In genomic region chr5:119667356-119667940, GRCm38 (mm10) we compare ENCODE assay signal across 14 mouse cellular contexts. TPM values are rescaled to one million over a fixed set of nuclear protein-coding genes. Genes with fewer than 3 reads are reported as not detected.
DNase-seq lines count a peak whose midpoint lies in the region; ATAC-seq lines count a peak whose summit lies in the region.
"Had no signal": no experiment of that assay in that cellular context is flagged by ENCODE, and none has a peak within 500 bp of the region (broad histone marks: within the 10 kb centered on the region; RNA-seq: fewer than 3 reads in every experiment).

No protein-coding gene starts in this region.

- no peaks in the 10 kb centered on the region for H3K36me3 ChIP-seq in kidney, embryonic 14.5 days (ENCODE audit: control insufficient read depth, insufficient read depth, low read length)
- H3K36me3 ChIP-seq in midbrain, embryonic 11.5 days (ENCODE audit: control insufficient read depth, insufficient read depth, low read length) = no peaks in the 10 kb centered on the region
- H3K36me3 ChIP-seq in midbrain, embryonic 10.5 days = no peaks in the 10 kb centered on the region
- no peaks in the 10 kb centered on the region for H3K36me3 ChIP-seq in embryonic facial prominence, embryonic 15.5 days
- H3K36me3 ChIP-seq: forebrain, embryonic 10.5 days; hindbrain, embryonic 15.5 days; neural tube, embryonic 13.5 days had no signal

- H3K4me1 ChIP-seq in kidney, embryonic 14.5 days (ENCODE audit: control insufficient read depth, insufficient read depth, low read length) = peaks cover 18% of the 10 kb centered on the region
- H3K4me1 ChIP-seq in midbrain, embryonic 11.5 days (ENCODE audit: control insufficient read depth, insufficient read depth, low read length) = peaks cover 13% of the 10 kb centered on the region
- H3K4me1 ChIP-seq in midbrain, embryonic 10.5 days = peaks cover 43% of the 10 kb centered on the region
- peaks cover 42% of the 10 kb centered on the region for H3K4me1 ChIP-seq in embryonic facial prominence, embryonic 15.5 days

- H3K9ac ChIP-seq in kidney, embryonic 14.5 days (ENCODE audit: low read depth, low read length) = 0 out of 2 replicates have a peak overlapping the region, but pooled peaks have one; percentile 19
- H3K9ac ChIP-seq in midbrain, embryonic 11.5 days (ENCODE audit: low read length) = no peak overlapping the region
- no peak overlapping the region for H3K9ac ChIP-seq in embryonic facial prominence, embryonic 15.5 days
- H3K9ac ChIP-seq: hindbrain, embryonic 15.5 days; liver, embryonic 14.5 days; neural tube, embryonic 13.5 days had no signal

- ATAC-seq in kidney, embryonic 14.5 days (ENCODE audit: low FRiP score, low TSS enrichment) = no peak
- ATAC-seq in midbrain, embryonic 11.5 days (ENCODE audit: low FRiP score) = no peak
- ATAC-seq in embryonic facial prominence, embryonic 15.5 days (ENCODE audit: insufficient number of reproducible peaks, low FRiP score, low TSS enrichment, low read depth) = no peak

- H3K27ac ChIP-seq in kidney, embryonic 14.5 days (ENCODE audit: low read depth, low read length) = peak overlapping the region; percentile 97; the same call in 1 of the 2 replicates
- H3K27ac ChIP-seq in midbrain, embryonic 11.5 days (ENCODE audit: low read depth, low read length) = no peak overlapping the region
- H3K27ac ChIP-seq in midbrain, embryonic 10.5 days (replicated peaks) = no peak overlapping the region
- H3K27ac ChIP-seq in embryonic facial prominence, embryonic 15.5 days (replicated peaks) = peak overlapping the region; percentile 99
- H3K27ac ChIP-seq: forebrain, embryonic 10.5 days; hindbrain, embryonic 15.5 days; liver, embryonic 14.5 days; neural tube, embryonic 13.5 days had no signal

- 16% methylated on average over 13 of the region's 13 CpGs for WGBS in kidney, embryonic 14.5 days
- WGBS in midbrain, embryonic 11.5 days = under 1% methylated on average over 13 of the region's 13 CpGs
- WGBS in midbrain, embryonic 10.5 days = 1% methylated on average over 13 of the region's 13 CpGs
- 25% methylated on average over 13 of the region's 13 CpGs for WGBS in embryonic facial prominence, embryonic 15.5 days

- peak overlapping the region; percentile 64; the same call in 1 of the 2 replicates for H3K4me2 ChIP-seq in kidney, embryonic 14.5 days (replicated peaks; ENCODE audit: low read depth, low read length)
- H3K4me2 ChIP-seq in midbrain, embryonic 11.5 days = no peak overlapping the region
- H3K4me2 ChIP-seq in embryonic facial prominence, embryonic 15.5 days (replicated peaks) = peak overlapping the region; percentile 78
- H3K4me2 ChIP-seq: hindbrain, embryonic 15.5 days; neural tube, embryonic 13.5 days had no signal

- no peaks in the 10 kb centered on the region for H3K9me3 ChIP-seq in kidney, embryonic 14.5 days (ENCODE audit: control insufficient read depth, low read length)
- no peaks in the 10 kb centered on the region for H3K9me3 ChIP-seq in midbrain, embryonic 11.5 days (ENCODE audit: control insufficient read depth, low read length)
- H3K9me3 ChIP-seq in midbrain, embryonic 10.5 days (replicated peaks) = no peaks in the 10 kb centered on the region
- H3K9me3 ChIP-seq in embryonic facial prominence, embryonic 15.5 days (replicated peaks) = no peaks in the 10 kb centered on the region
- H3K9me3 ChIP-seq: forebrain, embryonic 10.5 days; hindbrain, embryonic 15.5 days; megakaryocyte, embryonic 14.5 days; neural tube, embryonic 13.5 days had no signal

- no peak overlapping the region for H3K4me3 ChIP-seq in kidney, embryonic 14.5 days (ENCODE audit: low read length)
- H3K4me3 ChIP-seq in midbrain, embryonic 11.5 days (ENCODE audit: low read depth, low read length) = no peak overlapping the region
- H3K4me3 ChIP-seq in midbrain, embryonic 10.5 days = no peak overlapping the region
- 0 out of 2 replicates have a peak overlapping the region, but pooled peaks have one; percentile 64 for H3K4me3 ChIP-seq in embryonic facial prominence, embryonic 15.5 days (replicated peaks)
- H3K4me3 ChIP-seq: forebrain, embryonic 10.5 days; hindbrain, embryonic 15.5 days; megakaryocyte, embryonic 14.5 days; neural tube, embryonic 13.5 days had no signal

- no peak for DNase-seq in kidney, adult 18-20 months
- peak; percentile 93 for DNase-seq in midbrain, embryonic 11.5 days (ENCODE audit: low spot score, missing footprints)
- DNase-seq in midbrain, embryonic 10.5 days (ENCODE audit: low spot score) = no peak
- DNase-seq in gastrocnemius, postnatal 4 days (ENCODE audit: low spot score in 2 of 2) = no peak
- DNase-seq in cerebellum, adult 9-10 months = no peak
- DNase-seq: cerebellum, postnatal 14 days; kidney, postnatal 14 days had no signal

- peaks cover 71% of the 10 kb centered on the region for H3K27me3 ChIP-seq in kidney, embryonic 14.5 days (ENCODE audit: control insufficient read depth, insufficient read depth, low read length)
- H3K27me3 ChIP-seq in midbrain, embryonic 11.5 days (ENCODE audit: control insufficient read depth, insufficient read depth, low read length) = peaks cover 100% of the 10 kb centered on the region
- peaks cover 100% of the 10 kb centered on the region for H3K27me3 ChIP-seq in midbrain, embryonic 10.5 days (ENCODE audit: low read depth, poor library complexity, severe bottlenecking)
- peaks cover 53% of the 10 kb centered on the region for H3K27me3 ChIP-seq in embryonic facial prominence, embryonic 15.5 days

RNA-seq across cellular contexts. Expression of gene Tbx3, which starts 3.0 kb away (rescaled TPM):
- 31.7 and 53.3 TPM in 2 replicates for polyA plus RNA-seq in kidney, embryonic 14.5 days (2014; fragmentation: Nextera tagmentation; extraction: Ambion mirVana)
- polyA plus RNA-seq in midbrain, embryonic 11.5 days (2014; fragmentation: Nextera tagmentation; extraction: Ambion mirVana) = 1.3 and 1.4 TPM in 2 replicates
- polyA plus RNA-seq in midbrain, embryonic 10.5 days (2016; fragmentation: Nextera tagmentation; extraction: Ambion mirVana) = 3.9 and 7.2 TPM in 2 replicates
- 38.8 and 42.1 TPM in 2 replicates for polyA plus RNA-seq in embryonic facial prominence, embryonic 15.5 days (2015; fragmentation: Nextera tagmentation; extraction: Ambion mirVana)
- total RNA-seq in gastrocnemius, postnatal 4 days (2021) = 10 to 100 TPM; 12.8 to 14.5 TPM

Comparison
In these comparisons a context has a peak if more than half of its experiments do, and no peak if none do; other contexts are left out.
1. H3K27ac ChIP-seq: peak in kidney, embryonic 14.5 days (single experiment) and embryonic facial prominence, embryonic 15.5 days (single experiment); none in midbrain, embryonic 11.5 days (single experiment) and midbrain, embryonic 10.5 days (single experiment).